Mouse (Mus musculus): ENCODE data around the gene Olfr1504. TPM values are rescaled to one million over a fixed set of nuclear protein-coding genes. Genes with fewer than 3 reads are reported as not detected.
"Not testable (repeated sequence)": the region's sequence is repeated elsewhere in the genome, so short reads cannot be mapped to it uniquely, and the experiment has no call there.

Gene Olfr1504
- not detected in 2 replicates for polyA plus RNA-seq (2016; fragmentation: Nextera tagmentation; extraction: Ambion mirVana)

- Histone ChIP-seq H3K36me3 (no peaks in the 10 kb centered on the region), H3K9ac (no peak within 1 kb of the TSS), H3K4me2 (replicated peaks) (no peak within 1 kb of the TSS), H3K4me1 (no peaks in the 10 kb centered on the region), H3K4me3 (no peak within 1 kb of the TSS), H3K9me3 (no peaks in the 10 kb centered on the region), H3K27ac (no peak within 1 kb of the TSS), H3K27me3 (replicated peaks) (no peaks in the 10 kb centered on the region)
- no peak for ATAC-seq (ENCODE audit: low FRiP score, low read depth)
- WGBS, result 71% methylated on average over 1 of the region's 1 CpGs
Observed at GRCm38 (mm10) chr19:13897828-13898227, at the start of gene Olfr1504. Gene Olfr1504 (minus strand): TSS chr19:13897928.

GRCm38 (mm10) chr19:13913230-13913629 lies 15.5 kb upstream of the Olfr1504 start, which contains the start of gene Olfr1505:
Gene Olfr1505 (plus strand): TSS chr19:13913530.
- no peak for ATAC-seq (ENCODE audit: low FRiP score, low read depth)
- no peak within 1 kb of the TSS for H3K27ac ChIP-seq
- no peaks in the 10 kb centered on the region for H3K27me3 ChIP-seq (replicated peaks)
- no peaks in the 10 kb centered on the region for H3K9me3 ChIP-seq
- no peak within 1 kb of the TSS for H3K4me2 ChIP-seq (replicated peaks)
- H3K4me1 ChIP-seq, result no peaks in the 10 kb centered on the region
- H3K4me3 ChIP-seq, result no peak within 1 kb of the TSS
- H3K36me3 ChIP-seq, result no peaks in the 10 kb centered on the region
- 78% methylated on average over 2 of the region's 2 CpGs for WGBS
- H3K9ac ChIP-seq, result no peak within 1 kb of the TSS

GRCm38 (mm10) chr19:13861495-13861894 lies 36.2 kb downstream of the Olfr1504 start, which contains the start of gene Olfr1502:
Gene Olfr1502 (plus strand): TSS chr19:13861795.
- WGBS, result 80% methylated on average over 1 of the region's 1 CpGs
- no peak within 1 kb of the TSS for H3K4me2 ChIP-seq (replicated peaks)

GRCm38 (mm10) chr19:13850592-13850991 lies 47.1 kb downstream of the Olfr1504 start, which contains the start of gene Olfr1501:
Gene Olfr1501 (minus strand): TSS chr19:13850692.
- not testable (repeated sequence) for H3K4me1 ChIP-seq; H3K9me3 ChIP-seq; H3K27me3 ChIP-seq (replicated peaks); H3K36me3 ChIP-seq; H3K27ac ChIP-seq; H3K4me3 ChIP-seq; H3K4me2 ChIP-seq (replicated peaks); ATAC-seq (ENCODE audit: low FRiP score, low read depth); H3K9ac ChIP-seq

More at GRCm38 (mm10) chr19:13861495-13861894, 36.2 kb downstream of the Olfr1504 start, which contains the start of gene Olfr1502:
- ATAC-seq (ENCODE audit: low FRiP score, low read depth), result no peak
- Histone ChIP-seq H3K27me3 (replicated peaks) (no peaks in the 10 kb centered on the region), H3K9me3 (no peaks in the 10 kb centered on the region), H3K4me3 (no peak within 1 kb of the TSS), H3K27ac (no peak within 1 kb of the TSS), H3K9ac (no peak within 1 kb of the TSS), H3K36me3 (no peaks in the 10 kb centered on the region), H3K4me1 (no peaks in the 10 kb centered on the region)

Other genes starting within 250 kb of the Olfr1504 start
- gene Olfr1490, start 246.8 kb downstream of the Olfr1504 start, polyA plus RNA-seq (2016; fragmentation: Nextera tagmentation; extraction: Ambion mirVana), result not detected in 2 replicates
- gene Olfr1491, start 200.7 kb downstream of the Olfr1504 start, polyA plus RNA-seq (2016; fragmentation: Nextera tagmentation; extraction: Ambion mirVana), result not detected in 2 replicates
- not detected in 2 replicates for gene Olfr1493-ps1, start 174.7 kb downstream of the Olfr1504 start, polyA plus RNA-seq (2016; fragmentation: Nextera tagmentation; extraction: Ambion mirVana)
- gene Olfr1494, start 158.2 kb downstream of the Olfr1504 start, polyA plus RNA-seq (2016; fragmentation: Nextera tagmentation; extraction: Ambion mirVana), result not detected in 2 replicates
- not detected in 2 replicates for gene Olfr1495, start 133.3 kb downstream of the Olfr1504 start, polyA plus RNA-seq (2016; fragmentation: Nextera tagmentation; extraction: Ambion mirVana)
- gene Olfr1496, start 120.0 kb downstream of the Olfr1504 start, polyA plus RNA-seq (2016; fragmentation: Nextera tagmentation; extraction: Ambion mirVana), result not detected in 2 replicates
- not detected in 2 replicates for gene Olfr1497, start 99.7 kb downstream of the Olfr1504 start, polyA plus RNA-seq (2016; fragmentation: Nextera tagmentation; extraction: Ambion mirVana)
- not detected in 2 replicates for gene Olfr1499, start 78.5 kb downstream of the Olfr1504 start, polyA plus RNA-seq (2016; fragmentation: Nextera tagmentation; extraction: Ambion mirVana)
- not detected in 2 replicates for gene Olfr1500, start 67.4 kb downstream of the Olfr1504 start, polyA plus RNA-seq (2016; fragmentation: Nextera tagmentation; extraction: Ambion mirVana)
- gene Olfr1501, start 47.2 kb downstream of the Olfr1504 start, polyA plus RNA-seq (2016; fragmentation: Nextera tagmentation; extraction: Ambion mirVana), result not detected in 2 replicates
- not detected in 2 replicates for gene Olfr1502, start 36.1 kb downstream of the Olfr1504 start, polyA plus RNA-seq (2016; fragmentation: Nextera tagmentation; extraction: Ambion mirVana)
- not detected in 2 replicates for gene Olfr1505, start 15.6 kb upstream of the Olfr1504 start, polyA plus RNA-seq (2016; fragmentation: Nextera tagmentation; extraction: Ambion mirVana)